Mouse (Mus musculus): ENCODE results near the gene Crtap.
"Not testable (repeated sequence)": the region's sequence is repeated elsewhere in the genome, so short reads cannot be mapped to it uniquely, and the experiment has no call there.

Crtap gene

DNA sequence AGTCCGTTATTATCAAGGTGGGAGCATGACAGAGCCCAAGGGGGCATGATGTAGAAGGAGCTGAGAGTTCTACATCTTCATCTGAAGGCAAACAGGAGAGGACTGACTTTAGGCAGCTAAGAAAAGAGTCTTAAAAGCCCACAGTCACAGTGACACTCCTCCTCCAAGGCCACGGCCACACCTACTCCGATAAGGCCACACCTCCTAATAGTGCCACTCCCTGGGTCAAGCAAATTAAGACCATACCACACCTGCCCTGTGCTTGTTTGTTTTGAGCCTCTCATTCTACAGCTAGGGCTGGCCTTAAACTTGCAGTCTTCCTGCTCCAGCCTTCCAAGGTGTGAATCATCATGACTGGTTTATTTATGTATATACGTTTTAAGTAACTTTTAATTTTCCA is 4.8 kb upstream of the Crtap start:
- DNase-seq (ENCODE audit: inconsistent ontology term): no peak

DNA sequence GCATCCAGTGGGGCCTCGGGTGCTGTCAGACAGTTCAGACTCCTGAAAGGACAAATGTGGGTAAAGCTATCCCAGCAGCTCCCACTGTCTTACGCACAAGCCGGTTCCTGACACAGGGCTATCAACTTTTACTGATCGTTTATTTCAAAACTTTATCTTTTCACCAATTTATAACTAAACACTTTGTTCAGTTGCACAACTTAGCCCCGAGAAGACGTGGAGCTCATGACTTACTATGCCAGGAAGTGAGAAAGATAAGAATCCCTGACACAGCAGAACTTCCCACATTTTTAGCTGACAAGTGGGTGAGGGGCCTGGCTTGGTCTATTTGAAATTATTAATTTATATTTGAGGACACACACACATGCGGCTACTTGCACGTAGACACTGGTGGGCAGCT is 4.2 kb upstream of the Crtap start:
- DNase-seq (ENCODE audit: inconsistent ontology term): no peak

DNA sequence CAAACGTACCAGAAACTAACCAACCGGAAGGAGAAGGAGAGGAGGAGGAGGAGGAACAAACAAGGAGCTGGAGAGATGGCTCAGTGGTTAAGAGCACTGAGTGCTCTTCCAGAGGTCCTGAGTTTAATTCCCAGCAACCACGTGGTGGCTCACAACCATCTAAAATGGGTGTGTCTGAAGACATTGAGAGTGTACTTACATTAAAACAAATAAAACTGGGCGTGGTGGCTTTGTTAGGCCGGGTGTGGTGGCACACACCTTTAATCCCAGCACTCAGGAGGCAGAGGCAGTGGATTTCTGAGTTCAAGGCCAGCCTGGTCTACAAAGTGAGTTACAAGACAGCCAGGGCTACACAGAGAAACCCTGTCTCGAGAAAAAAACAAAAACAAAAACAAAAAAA is 3.7 kb upstream of the Crtap start:
- not testable (repeated sequence) for DNase-seq (ENCODE audit: inconsistent ontology term)

DNA sequence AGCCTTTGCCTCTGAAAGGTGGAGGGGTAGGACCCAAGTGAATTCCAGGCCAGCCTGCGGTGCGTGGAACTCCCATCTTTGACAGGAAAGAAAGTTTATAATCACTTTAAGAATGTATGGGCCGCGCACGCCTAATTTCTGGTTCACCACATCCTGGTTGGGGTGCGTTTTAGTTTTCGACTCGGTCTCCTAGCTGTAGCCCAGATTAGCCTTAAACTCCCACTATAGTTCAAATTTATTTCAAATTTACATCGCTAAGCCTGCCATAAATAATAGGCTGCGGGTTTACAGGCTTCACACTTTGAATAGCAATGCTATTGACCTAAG is 237 bp upstream of the Crtap start:
- no peak for DNase-seq (ENCODE audit: inconsistent ontology term)

DNA sequence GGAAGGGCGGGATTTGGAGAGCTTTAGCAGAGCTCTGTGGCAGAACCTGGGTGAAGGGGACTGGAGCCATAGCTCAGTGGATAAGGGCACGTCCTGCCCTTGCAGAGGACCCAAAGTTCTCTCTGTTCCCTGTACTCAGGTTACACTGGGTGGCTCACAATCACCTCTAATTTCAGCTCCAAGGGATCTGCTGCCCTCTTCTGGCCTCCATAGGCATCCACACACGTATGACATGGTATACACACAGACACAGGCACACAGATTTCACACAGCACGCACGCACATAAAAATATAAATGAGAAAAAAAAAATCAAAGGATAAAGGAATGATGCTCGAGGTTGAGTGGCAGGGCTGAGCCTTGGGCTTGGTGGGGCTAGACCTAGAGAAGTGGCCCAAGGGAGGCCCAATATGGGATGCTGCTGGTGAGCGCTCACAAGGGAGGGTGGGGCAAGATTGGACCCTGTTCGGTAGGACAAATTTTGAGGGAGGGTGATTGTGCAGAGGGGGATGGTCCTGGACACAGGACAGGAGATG is 1.0 kb downstream of the Crtap start:
- DNase-seq (ENCODE audit: inconsistent ontology term): no peak

DNA sequence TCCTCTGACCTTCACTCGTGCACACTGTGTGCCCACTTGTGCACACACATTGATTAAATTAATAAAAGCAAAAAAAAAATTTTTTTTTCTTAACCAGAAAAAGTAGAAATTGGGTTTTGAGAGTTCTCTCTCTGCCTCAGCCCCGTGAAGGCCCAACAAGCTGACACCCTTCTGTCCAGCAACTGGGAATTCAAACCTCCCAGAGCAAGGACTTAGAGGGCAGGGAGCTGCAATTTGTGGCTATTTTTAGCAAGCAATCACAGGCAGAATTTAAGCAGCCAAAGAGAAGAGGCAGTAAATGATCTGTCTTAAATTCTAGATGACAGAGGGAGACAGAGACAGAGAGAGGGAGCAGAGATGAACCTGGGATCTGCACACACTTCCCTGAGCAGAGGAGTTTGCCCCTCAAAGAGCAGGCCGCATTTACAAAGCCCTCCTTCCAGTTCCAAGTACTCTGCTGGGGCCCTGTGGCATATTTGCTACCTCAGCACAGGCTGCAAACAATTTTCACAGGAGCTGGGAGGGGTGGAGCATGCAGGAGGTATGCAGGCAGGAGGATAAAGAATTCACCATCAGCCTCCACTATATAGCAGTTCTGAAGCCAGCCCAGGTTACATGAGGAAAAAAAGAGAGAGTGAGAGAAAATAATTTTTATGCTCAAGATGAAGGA is 1.6 kb downstream of the Crtap start:
- DNase-seq (ENCODE audit: inconsistent ontology term): no peak

DNA sequence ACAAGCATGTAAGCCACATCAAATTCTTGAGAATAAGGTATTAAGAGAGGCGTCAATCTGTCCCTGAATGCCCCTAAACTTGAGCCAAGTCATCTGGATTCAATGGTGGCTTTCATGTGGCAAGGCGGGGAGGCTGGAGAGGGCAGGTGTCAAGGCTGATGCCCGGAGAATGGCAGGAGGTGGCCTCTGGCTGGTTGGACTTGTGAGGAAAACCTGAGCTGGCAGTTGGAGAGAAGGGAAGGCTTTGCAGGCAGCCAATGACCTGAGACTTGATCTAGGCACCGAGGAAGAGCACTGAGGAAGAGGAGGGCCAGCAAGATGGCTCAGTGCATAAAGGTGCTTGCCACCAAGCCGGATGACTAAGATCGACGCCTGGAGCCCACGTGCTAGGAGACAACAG is 2.2 kb downstream of the Crtap start:
- no peak for DNase-seq (ENCODE audit: inconsistent ontology term)

DNA sequence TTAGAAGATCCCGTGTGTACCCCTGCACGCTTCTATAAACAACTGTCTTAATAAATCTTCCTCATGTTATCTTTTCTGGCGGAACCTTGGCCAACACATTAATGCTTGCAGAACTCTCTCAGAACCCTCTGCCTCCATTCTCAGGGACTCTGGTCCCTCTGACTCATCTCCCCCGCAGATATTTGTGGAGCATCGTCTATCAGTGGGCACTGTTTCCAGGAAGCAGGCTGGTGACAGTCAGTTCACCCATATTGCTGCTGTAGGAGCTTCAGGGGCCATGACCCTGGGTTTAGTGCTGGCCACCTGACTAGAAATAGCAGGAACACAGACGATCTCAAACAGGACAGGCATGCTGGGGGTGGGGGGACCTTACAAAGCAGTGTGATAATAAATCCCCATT is 3.4 kb downstream of the Crtap start:
- DNase-seq (ENCODE audit: inconsistent ontology term): no peak

DNA sequence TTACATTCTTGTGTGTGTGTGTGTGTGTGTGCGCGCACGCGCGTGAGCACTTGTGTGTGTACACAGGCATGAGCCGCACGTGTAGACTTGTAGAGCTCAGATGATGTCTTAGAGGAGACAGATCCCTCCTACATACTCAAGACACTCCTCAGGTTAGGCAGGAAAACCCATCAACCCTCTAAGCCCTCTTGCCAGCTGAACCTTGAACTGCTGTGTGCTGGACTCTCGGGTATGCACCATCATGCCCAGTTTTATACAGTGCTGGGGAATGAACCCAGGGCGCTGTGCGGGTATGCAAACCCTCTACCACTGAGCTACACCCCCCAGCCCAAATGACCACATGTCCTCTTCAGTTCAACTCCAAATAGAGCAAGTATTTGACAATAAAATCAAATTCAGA is 5.3 kb downstream of the Crtap start:
- DNase-seq (ENCODE audit: inconsistent ontology term): no peak

DNA sequence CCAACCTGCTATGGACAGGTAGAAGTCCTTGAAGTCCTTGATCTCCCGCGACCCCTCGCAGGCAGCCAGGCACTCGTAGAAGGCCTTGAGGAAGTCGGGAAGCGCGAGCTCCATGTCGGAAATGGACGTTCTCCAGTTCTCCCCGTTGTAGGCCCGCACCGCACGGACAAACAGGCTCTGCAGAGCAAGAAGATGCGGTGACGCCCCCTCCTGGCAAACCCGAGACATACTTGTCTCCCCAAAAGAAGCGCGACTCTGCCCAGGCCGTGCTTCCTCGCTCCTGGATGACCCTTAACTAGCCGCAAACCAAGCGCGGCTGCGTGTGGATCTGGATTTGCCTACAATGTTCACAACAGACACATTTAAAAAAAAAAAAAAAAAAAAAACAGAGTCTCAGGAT is 5.8 kb downstream of the Crtap start:
- no peak for DNase-seq (ENCODE audit: inconsistent ontology term)

DNA sequence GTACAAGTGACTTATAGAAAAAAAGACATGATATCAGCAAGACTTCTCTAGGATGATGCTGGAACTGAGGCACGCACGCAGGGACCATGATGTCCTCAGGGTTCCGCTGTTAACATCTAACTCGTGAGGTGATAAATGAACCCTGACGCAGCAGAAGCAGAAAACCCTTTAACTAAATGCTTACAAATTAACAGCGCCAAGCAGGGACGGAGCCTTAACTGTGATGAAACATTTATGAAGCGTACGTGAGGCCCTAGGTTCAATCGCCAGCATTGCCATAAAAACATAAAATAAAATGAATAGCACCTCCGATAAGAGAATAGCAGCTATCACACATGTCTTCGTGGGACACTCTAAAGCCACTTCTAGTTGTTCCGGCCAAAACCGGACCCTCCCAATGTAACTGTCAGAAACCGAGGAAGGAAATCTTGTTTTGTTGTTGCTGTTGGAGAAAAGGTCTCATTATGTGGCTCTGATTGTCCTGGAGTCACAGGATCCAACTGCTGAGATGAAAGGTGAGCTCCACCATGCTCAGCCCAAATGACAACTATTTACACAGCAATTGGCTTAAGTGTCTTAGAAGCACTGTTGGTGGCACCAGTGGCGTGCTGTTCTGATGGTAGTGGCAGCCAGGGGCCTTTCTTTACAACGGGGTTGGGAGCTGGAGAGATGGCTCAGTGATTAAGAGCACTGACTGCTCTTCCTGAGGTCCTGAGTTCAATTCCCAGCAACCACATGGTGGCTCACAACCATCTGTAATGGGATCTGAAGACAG is 7.4 kb downstream of the Crtap start:
- DNase-seq (ENCODE audit: inconsistent ontology term): no peak

DNA sequence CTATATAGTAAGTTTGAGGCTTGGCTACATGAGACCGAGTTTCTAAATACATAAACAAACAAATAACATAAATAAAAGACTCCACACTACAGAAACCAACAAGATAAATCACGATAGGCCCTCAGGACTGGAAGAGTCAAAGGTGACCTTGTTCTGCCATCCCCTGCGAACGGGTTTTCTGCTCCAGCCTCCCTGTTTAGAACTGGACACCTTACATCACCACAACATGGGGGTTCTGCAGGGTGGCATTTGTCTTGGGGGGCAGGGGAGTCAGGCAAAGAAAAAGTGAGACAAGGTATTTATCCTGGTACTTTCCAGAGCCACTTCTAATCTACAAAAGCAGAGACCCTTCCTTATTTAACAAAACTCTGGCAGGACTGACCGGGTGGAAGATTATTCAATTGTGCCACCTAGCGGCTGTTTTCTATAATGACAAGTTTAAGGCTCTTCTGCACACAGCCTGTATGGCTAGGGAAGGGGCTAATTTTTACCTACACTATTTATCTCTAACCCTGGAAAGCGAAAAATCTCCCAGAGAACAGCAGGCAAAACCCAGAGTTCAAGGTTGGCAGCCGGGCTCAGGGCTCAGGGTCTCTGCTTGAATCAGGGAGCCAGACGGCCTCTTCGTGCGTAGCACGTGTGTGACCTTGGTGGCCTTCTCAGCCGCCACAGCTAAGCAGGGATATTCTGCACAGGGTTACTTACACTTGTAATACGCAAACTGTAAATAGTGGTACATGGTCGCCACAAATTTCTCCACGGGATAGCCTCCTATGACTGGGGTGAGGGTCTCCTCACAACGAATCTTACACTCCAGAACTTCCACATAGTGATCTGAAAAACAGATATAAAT is 9.4 kb downstream of the Crtap start:
- peak; percentile 47 for DNase-seq (ENCODE audit: inconsistent ontology term)

DNA sequence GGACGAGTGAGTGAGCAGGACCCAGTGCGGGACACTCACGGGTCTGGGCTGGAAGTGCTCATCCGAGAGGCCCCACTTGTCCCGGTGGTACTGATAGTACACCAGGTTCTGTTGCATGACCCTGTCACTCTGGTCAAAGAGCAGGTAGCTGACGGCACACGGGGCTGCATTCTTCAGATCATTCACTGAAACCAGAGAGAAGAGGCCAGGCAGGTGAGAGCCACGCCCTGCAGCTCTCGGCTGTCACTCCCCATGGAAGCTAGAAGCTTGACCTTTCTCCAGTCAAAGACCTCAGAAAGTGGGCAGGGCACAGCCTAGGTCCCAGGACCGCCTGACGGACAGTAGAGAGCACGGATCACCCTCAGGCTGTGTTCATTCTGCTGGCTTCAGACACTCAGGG is 10.6 kb downstream of the Crtap start:
- DNase-seq (ENCODE audit: inconsistent ontology term): no peak

DNA sequence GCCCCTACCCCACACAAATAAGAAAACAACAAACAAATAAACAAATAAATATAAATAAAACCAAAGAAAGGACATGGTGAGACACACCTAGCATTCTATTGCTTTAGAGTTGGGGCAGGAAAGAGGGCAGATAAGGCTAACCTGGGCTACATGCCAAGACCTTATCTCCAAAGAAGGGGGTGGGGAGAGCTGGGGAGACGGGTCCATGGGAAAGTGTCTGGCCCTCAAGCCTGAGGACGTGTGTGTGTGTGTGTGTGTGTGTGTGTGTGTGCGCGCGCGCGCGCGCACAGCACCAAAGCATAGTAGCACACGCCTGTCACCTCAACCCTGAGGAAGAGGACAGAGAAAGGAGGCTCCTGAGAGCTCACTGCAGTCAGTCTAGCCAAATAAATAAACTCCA is 13.3 kb downstream of the Crtap start:
- DNase-seq (ENCODE audit: inconsistent ontology term): no peak

DNA sequence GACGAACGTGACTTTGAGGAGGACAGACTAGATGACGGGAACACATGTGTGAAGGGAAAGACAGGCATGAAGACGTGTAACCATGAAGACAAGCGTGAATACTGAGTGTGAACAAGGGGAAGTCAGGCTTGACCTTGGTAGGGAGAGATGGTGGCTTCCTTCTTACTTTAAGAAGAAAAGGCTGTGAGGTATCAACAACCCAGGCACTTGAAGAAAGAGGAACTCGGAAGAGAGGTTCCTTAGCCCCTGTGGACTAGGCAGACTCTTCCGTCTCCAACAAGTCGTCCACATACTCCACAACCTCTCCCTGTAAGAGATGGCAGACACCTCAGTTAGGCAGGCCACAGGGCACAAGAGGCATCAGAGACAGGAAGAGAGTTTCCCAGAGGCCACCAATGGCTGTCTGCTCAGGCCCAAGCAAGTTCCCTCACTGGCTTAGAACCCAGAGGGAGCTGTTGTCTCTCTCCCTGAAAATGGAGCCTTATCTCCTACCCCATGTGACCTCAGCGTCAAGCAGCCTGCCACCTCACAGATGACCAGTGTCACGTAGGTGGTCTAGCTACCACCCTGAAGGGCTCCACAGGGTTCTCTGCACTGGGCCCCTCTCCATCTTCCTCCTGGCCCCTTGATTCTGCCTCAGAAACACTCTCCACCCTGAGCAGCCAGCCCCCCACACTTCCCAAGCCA is 15.1 kb downstream of the Crtap start:
- DNase-seq (ENCODE audit: inconsistent ontology term): no peak

DNA sequence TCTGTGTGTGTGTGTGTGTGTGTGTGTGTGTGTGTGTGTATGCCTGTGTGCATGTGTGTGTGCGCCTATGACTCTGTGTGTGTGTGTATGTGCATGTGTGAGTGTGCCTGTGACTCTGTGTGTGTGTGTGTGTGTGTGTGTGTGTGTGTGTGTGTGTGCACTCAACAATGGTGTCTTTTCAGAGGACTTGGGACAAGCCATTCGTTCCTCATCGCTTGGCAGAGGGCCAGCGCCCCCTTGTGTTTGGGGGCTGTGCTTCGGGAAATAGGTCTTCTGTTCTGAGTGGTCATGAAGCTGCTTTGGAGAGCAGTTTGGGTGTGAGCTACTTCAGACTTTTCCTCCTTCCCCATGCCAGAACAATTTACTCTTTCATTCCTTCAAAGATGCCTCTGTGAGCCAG is 18.8 kb downstream of the Crtap start:
- DNase-seq (ENCODE audit: inconsistent ontology term): not testable (repeated sequence)

DNA sequence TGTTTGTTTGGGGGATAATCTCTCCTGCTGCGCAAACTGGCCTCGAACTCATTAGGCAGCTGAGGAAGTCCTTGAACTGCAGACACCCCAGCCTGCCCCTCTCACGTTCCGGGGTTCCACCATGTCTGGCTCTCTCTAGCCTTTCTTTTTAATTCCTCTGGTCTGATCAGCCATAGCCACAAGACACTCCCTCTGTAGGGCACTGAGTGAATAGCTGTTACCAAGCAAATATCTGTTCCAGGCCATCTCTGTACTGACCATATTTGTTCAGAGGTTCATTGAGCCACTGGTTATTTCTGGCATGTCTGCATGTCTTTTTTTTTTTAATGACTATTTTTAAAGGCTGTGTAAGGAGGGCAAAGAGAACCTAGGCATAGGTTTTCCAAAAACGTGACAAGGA is 21.1 kb downstream of the Crtap start:
- not testable (repeated sequence) for DNase-seq (ENCODE audit: inconsistent ontology term)

DNA sequence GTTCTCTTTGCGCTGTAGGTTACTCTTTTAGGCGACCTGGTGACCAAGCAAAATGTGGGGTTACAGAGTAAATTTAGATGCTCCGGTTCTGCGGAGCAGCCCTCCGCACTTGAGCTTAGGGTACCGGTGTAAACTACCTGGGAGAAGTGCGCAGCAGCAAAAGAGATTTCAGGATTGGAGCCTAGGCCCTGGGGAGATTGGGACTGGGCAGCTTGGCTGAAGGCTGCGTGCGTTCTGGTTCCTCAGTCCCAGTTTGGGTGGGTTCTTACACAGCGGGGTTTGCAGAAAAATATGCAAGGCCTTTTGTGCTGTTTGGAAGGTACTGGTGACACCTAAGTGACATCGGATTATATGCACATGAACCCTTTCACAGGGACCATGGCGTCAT is 22.0 kb downstream of the Crtap start:
- no peak for DNase-seq (ENCODE audit: inconsistent ontology term)

DNA sequence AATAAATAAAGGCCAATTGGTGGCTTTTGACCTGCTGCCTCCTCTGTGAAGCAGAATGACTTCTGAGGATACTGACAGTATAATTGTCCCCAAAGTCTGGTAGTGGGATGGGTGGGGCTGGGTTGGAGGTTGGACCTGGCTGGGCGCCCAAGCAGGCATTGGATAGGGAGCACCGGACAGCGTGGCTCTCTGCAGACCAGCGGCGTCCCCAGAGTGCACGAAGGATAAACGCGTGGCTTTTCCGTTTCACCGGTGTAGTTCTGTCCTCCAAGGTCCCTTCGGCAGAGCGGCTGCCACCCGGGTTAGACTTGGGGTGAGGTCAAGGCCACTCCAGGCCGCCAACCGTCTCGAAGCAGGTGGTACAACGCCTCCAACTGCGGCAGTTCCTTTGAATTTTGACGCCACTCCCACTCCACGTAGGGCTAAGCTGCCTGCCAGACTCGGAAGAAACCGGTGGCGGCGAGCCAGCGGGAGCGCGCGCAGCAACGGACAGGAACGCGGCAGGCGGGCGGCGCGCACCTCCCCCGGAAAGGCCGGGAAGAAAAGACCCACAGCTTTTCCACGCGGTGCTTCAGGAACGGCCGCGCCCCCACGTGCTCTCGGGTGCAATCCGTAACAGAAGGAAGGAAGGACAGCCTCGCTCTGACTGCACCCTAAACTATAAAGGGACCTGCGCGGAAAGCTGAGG is 22.5 kb downstream of the Crtap start:
- DNase-seq (ENCODE audit: inconsistent ontology term): peak; percentile 93

DNA sequence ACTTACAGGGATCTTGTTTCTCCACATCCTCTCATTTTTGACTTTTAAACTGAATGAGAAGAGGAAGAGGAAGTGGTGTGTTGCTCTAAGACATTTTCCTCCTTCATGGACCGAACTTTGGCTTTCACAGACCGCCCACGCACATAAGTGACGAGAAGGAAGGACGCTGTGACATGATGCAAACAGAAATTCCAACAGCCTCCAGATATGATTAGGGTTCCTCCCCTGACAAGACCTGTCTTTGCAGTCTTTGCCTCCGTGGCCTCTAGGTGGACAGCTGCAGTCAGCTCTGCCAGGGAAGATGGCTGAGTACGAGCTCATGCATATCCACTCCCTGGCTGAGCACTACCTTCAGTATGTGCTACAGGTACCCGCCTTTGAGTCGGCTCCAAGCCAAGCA is 60.6 kb downstream of the Crtap start, which contains the start of gene Bcl2a1c:
Gene Bcl2a1c (plus strand): TSS at position 281 of the 400 bp plus-strand sequence.
- DNase-seq (ENCODE audit: inconsistent ontology term): not testable (repeated sequence)

DNA sequence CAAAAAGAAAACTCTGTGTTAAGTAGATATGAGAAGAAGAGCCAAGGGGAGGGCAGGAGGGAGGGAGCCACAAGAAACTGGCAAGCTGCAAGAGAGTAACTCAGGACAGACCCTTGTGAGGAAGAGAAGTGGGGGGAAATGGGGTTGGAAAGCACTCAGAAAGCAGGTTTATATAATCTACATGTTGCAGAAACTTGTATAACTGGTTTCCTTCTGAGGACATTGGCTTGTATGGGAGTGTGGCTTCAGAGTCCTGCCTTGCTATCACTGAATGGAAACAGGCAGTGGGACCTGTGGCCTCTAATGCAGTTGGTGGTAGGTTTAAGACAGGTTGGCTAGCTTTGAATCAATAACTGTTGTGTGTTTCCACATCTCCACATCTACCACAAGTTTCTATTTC is 62.1 kb downstream of the Crtap start:
- not testable (repeated sequence) for DNase-seq (ENCODE audit: inconsistent ontology term)

All from Muller cell, postnatal 12 days (primary cell).